Mouse (Mus musculus) myocyte (in vitro differentiated cells): ENCODE results near the gene Ndufa5. TPM values are rescaled to one million over a fixed set of nuclear protein-coding genes. Genes with fewer than 3 reads are reported as not detected.

ENCODE experiments used
- H3K27me3 ChIP-seq: one replicate; pipeline ENCODE4 v1.6.1; 2011; ENCODE audit not compliant: control insufficient read depth, insufficient read depth, insufficient read length
- H3K36me3 ChIP-seq: one replicate; pipeline ENCODE4 v1.6.1; 2011; ENCODE audit not compliant: control insufficient read depth, insufficient read depth
- H3K4me2 ChIP-seq: one replicate; pipeline ENCODE4 v1.6.1; 2011; ENCODE audit warnings: low read depth, control low read depth
- H3K4me3 ChIP-seq: one replicate; pipeline ENCODE4 v1.5.1; 2011; ENCODE audit warnings: mild to moderate bottlenecking, control low read depth, moderate library complexity
- H3K79me2 ChIP-seq: one replicate; pipeline ENCODE4 v1.6.1; 2011; ENCODE audit not compliant: control insufficient read depth, insufficient read depth
- H3ac ChIP-seq: one replicate; pipeline ENCODE4 v1.6.1; 2011; ENCODE audit not compliant: control insufficient read depth, insufficient read length
- CEBPB ChIP-seq: IDR thresholded peaks from 2 replicates; pipeline ENCODE4 v1.6.1; 2011; ENCODE audit warnings: mild to moderate bottlenecking, moderate library complexity; ENCODE audit not compliant: poor library complexity, insufficient read depth, severe bottlenecking
- E2F4 ChIP-seq: IDR thresholded peaks from one replicate; pipeline ENCODE4 v1.6.1; 2011; ENCODE audit warnings: mild to moderate bottlenecking, control low read depth, moderate library complexity; ENCODE audit not compliant: insufficient read depth
- MAX ChIP-seq: IDR thresholded peaks from one replicate; pipeline ENCODE4 v1.6.1; 2011; ENCODE audit warnings: low read depth, mild to moderate bottlenecking, control low read depth
- MYOD1 ChIP-seq, 3 experiments: IDR thresholded peaks; one replicate each; pipeline ENCODE4 v1.6.1; 2011; ENCODE audit warnings: control low read depth in 2 of 3, low read depth in 2 of 3, mild to moderate bottlenecking in 2 of 3, moderate library complexity in 1 of 3; ENCODE audit not compliant: insufficient read length in 2 of 3, control insufficient read depth in 1 of 3
- MYOG ChIP-seq, 3 experiments: IDR thresholded peaks; one replicate each; pipeline ENCODE4 v1.6.1; 2011; ENCODE audit warnings: control low read depth in 2 of 3, low read depth in 2 of 3, mild to moderate bottlenecking in 2 of 3; ENCODE audit not compliant: insufficient read length in 2 of 3, control insufficient read depth in 1 of 3, insufficient read depth in 1 of 3
- POLR2A ChIP-seq: IDR thresholded peaks from one replicate; pipeline ENCODE4 v1.6.1; 2011; ENCODE audit warnings: low read depth, mild to moderate bottlenecking, control low read depth, moderate library complexity; ENCODE audit not compliant: insufficient read length
- POLR2AphosphoS2 ChIP-seq: IDR thresholded peaks from one replicate; pipeline ENCODE4 v1.6.1; 2011; ENCODE audit warnings: low read depth, control low read depth; ENCODE audit not compliant: insufficient read length
- REST ChIP-seq: IDR thresholded peaks from one replicate; pipeline ENCODE4 v1.6.1; 2011; ENCODE audit warnings: mild to moderate bottlenecking, control low read depth, moderate library complexity; ENCODE audit not compliant: insufficient read depth, insufficient read length
- SRF ChIP-seq: IDR thresholded peaks from one replicate; pipeline ENCODE4 v1.6.1; 2011; ENCODE audit warnings: low read depth; ENCODE audit not compliant: control insufficient read depth, insufficient read length
- TCF12 ChIP-seq: IDR thresholded peaks from one replicate; pipeline ENCODE4 v1.6.1; 2011; ENCODE audit warnings: mild to moderate bottlenecking, control low read depth; ENCODE audit not compliant: poor library complexity, insufficient read depth, severe bottlenecking
- TCF3 ChIP-seq: IDR thresholded peaks from one replicate; pipeline ENCODE4 v1.6.1; 2011; ENCODE audit warnings: low read depth, control low read depth; ENCODE audit not compliant: insufficient read length
- USF1 ChIP-seq: IDR thresholded peaks from one replicate; pipeline ENCODE4 v1.6.1; 2011; ENCODE audit warnings: low read depth, mild to moderate bottlenecking, control low read depth, moderate library complexity
- polyA plus RNA-seq: library from polyadenylated mRNA; unstranded; fragments of >200 nt; fragmentation: generic; extraction: Trizol; gene quantifications from one replicate; pipeline ENCODE4 v1.2.1, GENCODE M21; 2012; ENCODE audit warnings: missing spikeins

The Ndufa5 gene
- polyA plus RNA-seq, 1 experiment: 234 TPM

DNA sequence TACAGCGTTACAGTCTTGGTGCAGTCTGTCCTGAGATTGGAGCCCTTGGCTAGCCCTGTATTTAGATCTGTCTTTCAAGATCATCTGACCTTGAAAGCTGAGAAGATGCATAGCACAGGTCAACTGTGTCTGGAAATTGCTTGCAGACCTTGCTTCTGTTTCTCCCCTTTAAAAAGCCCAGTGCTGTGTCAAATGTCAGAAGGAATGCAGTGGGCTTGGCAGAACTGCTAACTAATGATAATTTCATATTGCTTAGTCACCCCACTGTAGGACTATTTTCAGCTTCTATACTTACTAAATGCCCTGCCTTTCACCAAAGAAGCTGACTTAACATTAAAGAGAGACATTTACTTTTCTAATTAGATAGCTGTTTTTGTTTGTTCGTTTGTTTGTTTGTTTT is 27.7 kb upstream of the Ndufa5 start:
- Histone ChIP-seq H3K27me3 (no peaks in the 10 kb centered on the region), H3K36me3 (no peaks in the 10 kb centered on the region), H3ac (no peak overlapping the region), H3K79me2 (no peaks in the 10 kb centered on the region), H3K4me3 (no peak overlapping the region), H3K4me2 (peak overlapping the region; percentile 72)
- no peak for TF ChIP-seq MAX
- no peak for TF ChIP-seq TCF3
- TF ChIP-seq USF1: no peak
- TF ChIP-seq POLR2A: no peak
- TF ChIP-seq MYOG (IDR thresholded peaks at IDR 0.05; ENCODE audit: control insufficient read depth in 1 of 3, insufficient read depth in 1 of 3, insufficient read length in 2 of 3, low read depth in 2 of 3): no peak

DNA sequence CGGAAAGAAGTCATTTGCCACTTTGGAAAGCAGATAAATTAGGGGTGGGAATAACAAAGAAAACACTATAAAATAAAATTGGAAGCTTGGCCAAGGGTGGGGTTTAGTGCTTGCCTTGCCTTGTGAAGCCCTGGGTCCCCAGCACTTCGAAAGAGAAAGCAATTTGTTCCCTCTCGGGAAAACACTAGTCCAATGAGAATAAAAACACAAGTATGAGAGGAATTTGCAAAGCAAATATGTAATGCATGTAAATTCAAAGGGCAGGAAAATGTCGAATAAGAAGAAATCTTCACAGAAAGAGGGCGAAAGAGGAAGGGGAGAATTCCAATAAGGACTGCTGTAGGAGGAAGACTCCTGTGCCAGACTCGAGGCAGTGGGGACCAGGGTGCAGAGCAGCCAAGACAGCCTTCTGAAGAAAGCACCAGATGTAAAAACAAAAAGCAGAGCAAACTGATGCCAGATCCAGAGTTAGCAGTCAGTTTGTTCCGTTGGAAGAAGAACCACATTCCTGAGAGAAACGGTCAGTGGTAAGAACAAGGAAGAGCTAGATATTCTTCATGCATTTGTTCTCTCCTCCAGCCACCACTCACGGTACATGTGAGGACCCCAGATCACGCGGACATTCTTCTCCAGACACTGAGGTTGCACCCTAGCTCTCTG is 26.7 kb upstream of the Ndufa5 start:
- Histone ChIP-seq H3K4me2 (peak overlapping the region; percentile 72), H3K4me3 (peak overlapping the region; percentile 2), H3K27me3 (no peaks in the 10 kb centered on the region), H3K79me2 (no peaks in the 10 kb centered on the region), H3K36me3 (no peaks in the 10 kb centered on the region), H3ac (no peak overlapping the region)
- TF ChIP-seq REST: no peak
- no peak for TF ChIP-seq MYOG (IDR thresholded peaks at IDR 0.05; ENCODE audit: control insufficient read depth in 1 of 3, insufficient read depth in 1 of 3, insufficient read length in 2 of 3, low read depth in 2 of 3)
- TF ChIP-seq E2F4: no peak
- TF ChIP-seq MAX: no peak
- no peak for TF ChIP-seq POLR2AphosphoS2
- TF ChIP-seq SRF: no peak
- no peak for TF ChIP-seq MYOD1 (IDR thresholded peaks at IDR 0.05; ENCODE audit: control insufficient read depth in 1 of 3, insufficient read length in 2 of 3, low read depth in 2 of 3)
- TF ChIP-seq POLR2A: no peak
- TF ChIP-seq CEBPB: no peak
- TF ChIP-seq USF1: no peak
- TF ChIP-seq TCF12: no peak
- no peak for TF ChIP-seq TCF3

DNA sequence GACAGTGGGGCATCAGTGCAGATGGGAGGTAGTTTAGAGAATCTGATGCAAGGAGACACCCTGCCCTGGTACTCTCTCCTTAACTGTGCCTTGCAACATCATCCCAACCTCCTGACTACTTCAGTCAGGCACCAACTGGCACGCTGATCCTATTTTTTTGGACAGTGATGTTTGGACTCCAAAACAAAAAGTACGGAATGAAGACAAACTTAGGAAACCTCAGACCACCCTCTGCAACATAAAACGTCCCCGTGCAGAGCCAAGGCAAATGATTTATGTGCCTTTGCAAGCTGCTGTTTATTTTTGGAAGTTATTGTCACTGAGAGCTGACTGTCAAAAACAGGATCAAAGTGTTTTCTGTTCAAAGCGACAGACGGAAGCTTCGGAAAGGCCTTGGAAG is 24.2 kb upstream of the Ndufa5 start:
- Histone ChIP-seq H3K4me3 (no peak overlapping the region), H3ac (no peak overlapping the region), H3K27me3 (no peaks in the 10 kb centered on the region), H3K4me2 (peak overlapping the region; percentile 45), H3K36me3 (no peaks in the 10 kb centered on the region), H3K79me2 (no peaks in the 10 kb centered on the region)
- TF ChIP-seq POLR2AphosphoS2 (no peak), TCF12 (no peak), MYOG (IDR thresholded peaks at IDR 0.05; ENCODE audit: control insufficient read depth in 1 of 3, insufficient read depth in 1 of 3, insufficient read length in 2 of 3, low read depth in 2 of 3) (no peak), E2F4 (no peak), MAX (no peak), POLR2A (no peak), REST (no peak), MYOD1 (IDR thresholded peaks at IDR 0.05; ENCODE audit: control insufficient read depth in 1 of 3, insufficient read length in 2 of 3, low read depth in 2 of 3) (no peak), USF1 (no peak), TCF3 (no peak), CEBPB (no peak)

DNA sequence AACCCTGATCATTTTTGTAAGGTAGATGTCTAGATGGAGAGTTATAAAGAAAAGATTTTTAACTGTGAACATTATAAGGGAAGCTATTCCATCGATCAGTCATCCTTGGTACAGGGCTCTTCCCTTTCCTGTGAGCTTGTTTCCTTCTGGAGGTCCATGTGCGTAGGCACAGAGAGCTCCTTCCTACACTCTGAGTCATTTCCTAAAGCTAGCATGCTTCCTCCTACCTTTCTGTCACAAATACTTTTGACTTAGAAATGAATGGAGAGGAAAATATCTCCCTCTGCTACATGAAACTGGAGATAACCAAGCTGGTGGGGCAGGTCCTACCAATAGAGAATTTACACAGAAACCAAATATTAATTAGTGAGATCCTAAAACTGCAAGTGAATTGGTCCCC is 22.0 kb upstream of the Ndufa5 start:
- H3K4me3 ChIP-seq: no peak overlapping the region
- H3K36me3 ChIP-seq: no peaks in the 10 kb centered on the region
- H3ac ChIP-seq: no peak overlapping the region
- H3K27me3 ChIP-seq: no peaks in the 10 kb centered on the region
- H3K4me2 ChIP-seq: no peak overlapping the region
- no peaks in the 10 kb centered on the region for H3K79me2 ChIP-seq
- no peak for TF ChIP-seq POLR2AphosphoS2
- no peak for TF ChIP-seq MYOD1 (IDR thresholded peaks at IDR 0.05; ENCODE audit: control insufficient read depth in 1 of 3, insufficient read length in 2 of 3, low read depth in 2 of 3)
- no peak for TF ChIP-seq USF1
- TF ChIP-seq TCF3: no peak
- TF ChIP-seq SRF: no peak
- TF ChIP-seq MAX: no peak

DNA sequence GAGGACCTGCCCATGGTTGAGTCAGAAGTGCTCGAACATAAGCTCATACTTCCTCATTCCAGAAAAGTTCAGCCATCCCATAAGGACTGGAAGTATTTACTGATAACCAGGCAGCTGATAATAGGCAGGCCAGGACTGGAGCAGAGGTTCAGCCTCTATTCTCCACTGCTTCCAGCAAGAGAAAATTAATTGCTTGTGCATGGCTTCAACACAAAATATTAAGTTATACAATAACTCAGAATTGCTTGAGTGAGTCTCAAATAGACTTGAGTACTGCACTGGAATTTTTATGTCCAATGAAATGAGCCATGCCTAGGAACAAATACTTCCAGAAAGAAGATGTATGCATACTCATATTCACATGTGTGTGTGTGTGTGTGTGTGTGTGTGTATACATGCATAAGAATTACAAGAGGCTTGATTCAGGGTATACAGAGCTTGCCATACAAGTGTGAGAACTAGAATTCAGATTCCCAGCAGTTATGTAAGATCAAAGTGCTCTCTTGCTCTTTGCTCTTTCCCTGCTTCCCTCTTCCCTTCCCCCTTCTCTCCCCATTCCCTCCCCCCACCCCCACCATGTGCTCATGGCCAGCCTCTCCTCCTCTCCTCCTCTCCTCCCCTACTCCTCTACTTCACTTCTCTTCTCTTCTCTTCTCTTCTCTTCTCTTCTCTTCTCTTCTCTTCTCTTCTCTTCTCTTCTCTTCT is 19.1 kb upstream of the Ndufa5 start:
- Histone ChIP-seq H3ac (no peak overlapping the region), H3K4me2 (no peak overlapping the region)
- TF ChIP-seq USF1 (no peak), TCF3 (no peak), E2F4 (no peak), MYOG (IDR thresholded peaks at IDR 0.05; ENCODE audit: control insufficient read depth in 1 of 3, insufficient read depth in 1 of 3, insufficient read length in 2 of 3, low read depth in 2 of 3) (no peak), REST (no peak), POLR2A (no peak), CEBPB (no peak), TCF12 (no peak)

More for the DNA sequence above, 19.1 kb upstream of the Ndufa5 start:
- Histone ChIP-seq H3K36me3 (no peaks in the 10 kb centered on the region), H3K4me3 (no peak overlapping the region), H3K27me3 (no peaks in the 10 kb centered on the region), H3K79me2 (no peaks in the 10 kb centered on the region)
